Mouse (Mus musculus) midbrain, postnatal 0 days (tissue): ENCODE results near the gene Slc35d2. TPM values are rescaled to one million over a fixed set of nuclear protein-coding genes. Genes with fewer than 3 reads are reported as not detected.
A peak's percentile ranks its signal among the peaks of the same experiment; 100 is the strongest.
"Not testable (repeated sequence)": the region's sequence is repeated elsewhere in the genome, so short reads cannot be mapped to it uniquely, and the experiment has no call there.

ENCODE experiments used
- ATAC-seq: fragments of 200-750 bp; cut with Nextera tagmentation; 2 replicates; pipeline ENCODE4 v1.8.0; 2017; ENCODE audit warnings: moderate number of reproducible peaks, mild to moderate bottlenecking, moderate TSS enrichment, moderate library complexity; ENCODE audit not compliant: low FRiP score
- DNase-seq: peaks from one replicate; pipeline ENCODE4 v3.0.0-alpha.2; 2015; ENCODE audit warnings: low spot score
- H3K27ac ChIP-seq: fragments of 300-500 bp; sonication (generic); 2 replicates; pipeline ENCODE4 v1.5.1; 2014; ENCODE audit warnings: low read depth, mild to moderate bottlenecking, low read length, mixed read lengths
- H3K27me3 ChIP-seq: fragments of 300-500 bp; sonication (generic); 2 replicates; pipeline ENCODE4 v1.6.1; 2014; ENCODE audit warnings: low read length, control low read depth, mixed read lengths; ENCODE audit not compliant: insufficient read depth
- H3K36me3 ChIP-seq: fragments of 300-500 bp; sonication (generic); 2 replicates; pipeline ENCODE4 v1.6.1; 2014; ENCODE audit warnings: low read length, control low read depth, mixed read lengths; ENCODE audit not compliant: insufficient read depth
- H3K4me1 ChIP-seq: fragments of 300-500 bp; sonication (generic); 2 replicates; pipeline ENCODE4 v1.6.1; 2014; ENCODE audit warnings: mild to moderate bottlenecking, control low read depth, antibody characterized with exemption, low read length, mixed read lengths; ENCODE audit not compliant: insufficient read depth
- H3K4me2 ChIP-seq: fragments of 300-500 bp; sonication (generic); 2 replicates; pipeline ENCODE4 v1.6.1; 2014; ENCODE audit warnings: low read depth, mild to moderate bottlenecking, low read length, mixed read lengths; ENCODE audit not compliant: poor library complexity, severe bottlenecking
- H3K4me3 ChIP-seq: fragments of 300-500 bp; sonication (generic); 2 replicates; pipeline ENCODE4 v1.5.1; 2014; ENCODE audit warnings: low read depth, mild to moderate bottlenecking, low read length, moderate library complexity
- H3K9ac ChIP-seq: fragments of 300-500 bp; sonication (generic); replicated peaks from 2 replicates; pipeline ENCODE4 v1.6.1; 2014; ENCODE audit warnings: mild to moderate bottlenecking, low read length, moderate library complexity, mixed read lengths; ENCODE audit not compliant: poor library complexity, severe bottlenecking
- H3K9me3 ChIP-seq: fragments of 300-500 bp; sonication (generic); 2 replicates; pipeline ENCODE4 v1.6.1; 2016; ENCODE audit warnings: low read length, control low read depth
- CTCF ChIP-seq: IDR thresholded peaks from 2 replicates; pipeline ENCODE4 v1.5.1; 2016; ENCODE audit warnings: antibody characterized with exemption, mild to moderate bottlenecking
- WGBS: fragments of 180-500 bp; shearing (Covaris S2); extraction: QIAGEN DNeasy Blood & Tissue Kit; methylation state at CpG from one replicate; pipeline ENCODE4 v1.1.7; 2014; 5-methylcytosine and 5-hydroxymethylcytosine counted together
- polyA plus RNA-seq: library from polyadenylated mRNA; unstranded; fragments of >200 nt; fragmentation: Nextera tagmentation; extraction: Ambion mirVana; gene quantifications from 2 replicates; pipeline ENCODE4 v1.2.1, GENCODE M21; 2015
- total RNA-seq: library from RNA; depleted of rRNA; stranded (reverse); fragments of >200 nt; gene quantifications from 2 replicates; pipeline ENCODE4 v1.2.3, GENCODE M21; 2014

Gene Slc35d2
- total and polyA plus RNA-seq, 2 experiments from 2014 or later = 0.99 to 1.1 TPM

DNA sequence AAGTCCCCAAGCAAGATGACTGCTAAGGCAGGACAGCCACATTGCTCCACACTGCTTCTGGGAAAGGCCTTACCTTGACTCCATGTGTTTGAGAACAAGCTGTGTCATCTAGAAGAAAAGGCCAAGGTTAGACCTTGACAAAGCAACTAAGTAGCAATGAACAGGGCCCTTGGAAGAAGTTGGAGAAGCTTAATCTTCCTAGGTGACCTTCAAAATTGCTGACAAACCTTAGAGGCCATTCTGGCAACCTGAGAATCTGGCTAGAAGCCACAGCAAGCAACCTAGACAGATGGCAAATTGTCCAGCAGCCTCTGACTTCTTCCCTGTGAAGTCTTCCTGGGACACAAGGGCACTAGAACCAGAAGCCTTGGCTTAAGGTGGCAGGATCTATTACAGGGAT is 64.9 kb downstream of the Slc35d2 start:
- TF ChIP-seq CTCF = no peak
- Histone ChIP-seq H3K27me3 (no peaks in the 10 kb centered on the region), H3K27ac (no peak overlapping the region), H3K9me3 (no peaks in the 10 kb centered on the region), H3K4me2 (no peak overlapping the region), H3K9ac (no peak overlapping the region), H3K36me3 (no peaks in the 10 kb centered on the region), H3K4me3 (no peak overlapping the region), H3K4me1 (no peaks in the 10 kb centered on the region)
- ATAC-seq (no peak), DNase-seq (no peak)

DNA sequence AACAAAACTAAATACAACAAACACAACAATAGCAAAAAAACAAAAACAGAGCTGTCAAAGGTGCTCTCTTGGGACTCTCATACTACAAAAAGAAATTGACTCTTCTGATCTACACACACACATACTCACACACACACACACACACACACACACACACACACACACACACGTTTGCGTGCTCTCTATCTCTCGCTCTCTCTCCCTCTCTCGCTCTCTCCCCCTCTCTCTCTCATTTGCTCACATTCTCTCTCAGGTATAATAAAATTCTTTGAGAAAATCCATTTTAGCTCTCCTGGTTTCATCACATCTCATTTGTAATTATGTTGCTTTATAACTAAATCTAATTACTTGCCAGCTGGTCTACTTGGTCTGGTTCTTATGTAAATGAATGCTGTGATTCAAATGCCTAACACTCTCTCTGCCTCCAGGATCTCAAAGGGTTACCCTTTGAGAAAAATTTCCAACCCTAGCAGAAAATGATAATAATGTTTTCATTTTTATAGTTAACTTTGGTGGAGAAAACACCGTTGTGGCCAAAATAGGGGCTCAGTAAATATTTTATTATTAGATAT is 68.1 kb downstream of the Slc35d2 start:
- no peaks in the 10 kb centered on the region for H3K9me3 ChIP-seq
- no peaks in the 10 kb centered on the region for H3K27me3 ChIP-seq
- no peak overlapping the region for H3K9ac ChIP-seq
- no peaks in the 10 kb centered on the region for H3K4me1 ChIP-seq
- TF ChIP-seq CTCF = no peak
- H3K4me3 ChIP-seq = no peak overlapping the region
- 82% methylated on average over 5 of the region's 5 CpGs for WGBS
- H3K27ac ChIP-seq = no peak overlapping the region
- no peak overlapping the region for H3K4me2 ChIP-seq
- DNase-seq (no peak), ATAC-seq (no peak)
- H3K36me3 ChIP-seq = no peaks in the 10 kb centered on the region

DNA sequence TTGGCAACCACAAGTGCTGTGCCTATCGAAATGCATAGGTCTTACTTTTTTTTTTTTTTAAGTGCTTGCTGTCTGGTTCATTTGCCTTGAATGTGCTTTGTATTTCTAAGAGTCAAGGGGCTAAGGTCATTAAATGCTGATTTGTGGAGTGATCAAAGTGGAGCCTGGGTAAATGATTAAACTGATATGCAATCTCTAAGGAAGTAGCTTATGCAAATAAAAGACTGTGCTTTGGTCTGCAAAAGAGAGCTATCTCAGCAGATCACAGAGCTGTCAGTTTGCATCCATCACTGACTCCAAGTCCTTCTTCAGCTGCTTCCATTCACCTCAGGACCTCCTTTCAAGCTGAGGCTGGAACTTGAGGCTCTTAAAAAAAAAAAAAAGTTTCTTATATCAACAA is 75.2 kb downstream of the Slc35d2 start:
- H3K27ac ChIP-seq = no peak overlapping the region
- no peaks in the 10 kb centered on the region for H3K9me3 ChIP-seq
- no peaks in the 10 kb centered on the region for H3K36me3 ChIP-seq
- no peaks in the 10 kb centered on the region for H3K4me1 ChIP-seq
- ATAC-seq (no peak), DNase-seq (no peak)
- H3K4me3 ChIP-seq = no peak overlapping the region
- H3K4me2 ChIP-seq = no peak overlapping the region
- no peak for TF ChIP-seq CTCF
- H3K27me3 ChIP-seq = no peaks in the 10 kb centered on the region
- no peak overlapping the region for H3K9ac ChIP-seq
- WGBS = 40% methylated on average over 1 of the region's 1 CpGs

DNA sequence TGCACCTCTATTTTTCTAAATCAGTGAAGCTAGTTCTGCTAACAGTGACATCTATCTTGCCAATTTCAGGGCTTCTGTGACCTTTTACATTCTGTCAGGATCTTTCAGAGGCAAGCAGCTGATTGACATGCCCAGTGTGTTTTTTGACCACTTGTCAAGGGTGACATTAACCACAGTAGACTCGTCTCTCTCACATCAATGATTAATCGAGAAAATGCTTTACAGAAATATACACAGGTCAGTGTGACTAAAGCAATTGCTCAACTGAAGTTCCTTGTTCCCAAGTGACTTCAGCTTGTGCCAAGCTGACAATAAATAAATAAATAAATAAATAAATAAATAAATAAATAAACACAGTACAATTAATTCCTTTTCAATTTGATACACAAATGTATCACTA is 76.9 kb downstream of the Slc35d2 start:
- not testable (repeated sequence) for H3K9ac ChIP-seq, H3K36me3 ChIP-seq, H3K27ac ChIP-seq, H3K4me2 ChIP-seq, H3K4me1 ChIP-seq, DNase-seq, ATAC-seq, H3K27me3 ChIP-seq, H3K4me3 ChIP-seq, H3K9me3 ChIP-seq
- 79% methylated on average over 2 of the region's 2 CpGs for WGBS

DNA sequence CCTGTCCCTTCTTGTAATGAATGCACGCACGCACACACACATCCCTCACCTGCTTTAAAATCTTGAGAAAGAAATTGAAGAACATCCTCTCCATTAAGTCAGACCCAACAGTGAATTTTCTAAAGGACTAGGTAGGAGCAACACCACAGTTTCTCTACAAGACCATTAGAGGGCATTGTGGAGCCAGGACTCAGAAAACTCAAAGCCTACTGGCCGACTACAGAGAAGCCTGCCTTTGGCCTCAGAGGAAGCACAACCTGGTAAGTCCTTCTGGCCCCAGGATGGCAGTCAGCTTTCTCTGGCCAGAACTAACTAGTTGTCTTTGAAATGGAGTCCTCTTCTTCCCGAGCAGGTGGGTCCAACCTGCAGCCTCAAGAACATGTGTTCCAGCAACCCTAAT is 78.3 kb downstream of the Slc35d2 start:
- H3K27me3 ChIP-seq = no peaks in the 10 kb centered on the region
- H3K36me3 ChIP-seq = no peaks in the 10 kb centered on the region
- H3K4me2 ChIP-seq = no peak overlapping the region
- peak; percentile 46 for TF ChIP-seq CTCF
- ATAC-seq (no peak), DNase-seq (peak; percentile 28)
- H3K9ac ChIP-seq = no peak overlapping the region
- H3K27ac ChIP-seq = no peak overlapping the region
- H3K4me3 ChIP-seq = no peak overlapping the region
- WGBS = 70% methylated on average over 4 of the region's 4 CpGs
- H3K9me3 ChIP-seq = no peaks in the 10 kb centered on the region
- H3K4me1 ChIP-seq = no peaks in the 10 kb centered on the region

DNA sequence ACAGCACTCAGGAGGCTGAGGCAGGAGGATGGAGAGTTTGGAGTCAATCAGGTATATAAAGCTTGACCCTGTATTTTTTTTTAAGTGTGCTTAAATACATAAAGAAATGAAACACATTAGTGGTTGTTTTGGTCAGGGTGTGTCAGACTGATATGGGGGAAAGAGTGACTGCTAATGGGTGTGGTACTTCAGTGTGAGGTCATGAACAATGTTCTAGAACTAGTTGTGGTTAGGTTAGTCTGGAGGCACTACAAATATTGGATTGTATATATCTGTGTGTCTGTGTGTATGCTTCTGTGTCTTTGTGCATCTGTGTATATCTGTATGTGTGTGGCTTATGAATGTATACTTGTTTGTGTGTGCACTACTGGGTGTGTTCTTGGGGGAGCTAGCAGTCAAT is 79.6 kb downstream of the Slc35d2 start:
- no peak overlapping the region for H3K27ac ChIP-seq
- no peak overlapping the region for H3K9ac ChIP-seq
- H3K4me3 ChIP-seq = no peak overlapping the region
- ATAC-seq (no peak), DNase-seq (no peak)
- no peaks in the 10 kb centered on the region for H3K27me3 ChIP-seq
- H3K36me3 ChIP-seq = no peaks in the 10 kb centered on the region
- H3K4me1 ChIP-seq = no peaks in the 10 kb centered on the region
- no peaks in the 10 kb centered on the region for H3K9me3 ChIP-seq
- no peak overlapping the region for H3K4me2 ChIP-seq
- TF ChIP-seq CTCF = no peak
